Mouse (Mus musculus): ENCODE results near the gene Nelfb. TPM values are rescaled to one million over a fixed set of nuclear protein-coding genes. Genes with fewer than 3 reads are reported as not detected.

The Nelfb gene
- polyA plus RNA-seq, 1 experiment: 37.2 TPM

DNA sequence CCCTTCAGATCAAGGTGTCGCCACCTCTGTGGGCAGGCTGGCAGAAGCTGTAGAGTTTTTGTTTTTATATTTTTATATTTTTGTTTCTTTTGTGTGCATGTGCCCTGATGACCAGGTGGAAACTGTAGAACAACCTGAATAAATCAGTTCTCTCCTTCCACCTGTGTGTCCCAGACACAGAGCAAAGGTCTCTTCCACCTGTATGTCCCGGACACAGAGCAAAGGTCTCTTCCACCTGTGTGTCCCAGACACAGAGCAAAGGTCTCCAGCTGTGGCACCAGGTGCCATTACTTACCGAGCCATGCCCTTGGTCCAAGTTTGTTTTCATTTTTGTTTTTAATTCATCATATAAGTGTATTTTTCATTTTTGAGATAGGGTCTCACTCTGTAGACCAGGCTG is 55.1 kb downstream of the Nelfb start:
- TF ChIP-seq CTCF (IDR thresholded peaks at IDR 0.05; ENCODE audit: extremely low read depth, insufficient read length, insufficient replicate concordance, low read depth, low read length) (no peak), POLR2A (IDR thresholded peaks at IDR 0.05; ENCODE audit: low read depth, low read length) (no peak)
- Histone ChIP-seq H3K4me3 (ENCODE audit: low read depth, low read length) (no peak overlapping the region), H3K36me3 (ENCODE audit: control insufficient read depth, insufficient read depth, low read length) (no peaks in the 10 kb centered on the region), H3K27ac (ENCODE audit: insufficient read depth, low read depth, low read length) (peak overlapping the region; percentile 70), H3K27me3 (ENCODE audit: control insufficient read depth, insufficient read depth, low read length) (no peaks in the 10 kb centered on the region), H3K4me1 (ENCODE audit: control insufficient read depth, insufficient read depth, insufficient read length, low read length) (peaks cover 9% of the 10 kb centered on the region)
- WGBS: 43% methylated on average over 3 of the region's 3 CpGs

DNA sequence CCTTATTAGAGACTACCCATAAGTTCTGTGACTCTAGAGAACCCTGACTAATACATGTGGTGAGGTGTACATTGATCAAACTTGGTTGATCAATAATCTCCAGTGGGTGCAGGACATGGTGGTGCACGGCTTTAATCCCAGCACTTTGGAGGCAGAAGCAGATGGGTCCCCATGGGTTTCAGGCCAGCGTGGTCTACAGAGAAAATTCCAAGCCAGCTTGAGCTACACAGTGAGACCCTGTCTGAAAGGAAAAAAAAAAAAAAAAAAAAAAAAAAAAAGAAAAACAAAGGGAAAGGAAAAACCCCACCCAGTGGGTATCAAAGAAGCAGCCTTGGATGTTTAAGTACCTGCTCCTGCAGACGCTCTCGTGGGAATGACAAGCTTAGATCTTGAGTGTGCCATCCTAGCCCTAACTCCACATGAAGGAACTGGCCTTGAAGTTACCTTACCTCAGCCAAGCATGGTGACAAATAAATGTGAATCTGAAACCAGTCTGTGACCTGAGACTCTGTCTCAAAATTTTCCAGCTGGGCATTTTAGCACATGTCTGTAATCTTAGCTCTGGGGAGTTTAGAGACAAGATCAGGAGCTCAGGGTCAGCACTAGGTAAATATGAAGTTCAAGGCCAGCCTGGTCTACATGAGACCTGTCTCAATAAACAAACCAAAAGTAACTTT is 59.9 kb downstream of the Nelfb start:
- peaks cover 25% of the 10 kb centered on the region for H3K4me1 ChIP-seq (ENCODE audit: control insufficient read depth, insufficient read depth, insufficient read length, low read length)
- H3K4me3 ChIP-seq (ENCODE audit: low read depth, low read length): no peak overlapping the region
- no peaks in the 10 kb centered on the region for H3K36me3 ChIP-seq (ENCODE audit: control insufficient read depth, insufficient read depth, low read length)
- no peak for TF ChIP-seq POLR2A (IDR thresholded peaks at IDR 0.05; ENCODE audit: low read depth, low read length)
- TF ChIP-seq CTCF (IDR thresholded peaks at IDR 0.05; ENCODE audit: extremely low read depth, insufficient read length, insufficient replicate concordance, low read depth, low read length): no peak
- no peak overlapping the region for H3K27ac ChIP-seq (ENCODE audit: insufficient read depth, low read depth, low read length)
- WGBS: 83% methylated on average over 4 of the region's 4 CpGs
- H3K27me3 ChIP-seq (ENCODE audit: control insufficient read depth, insufficient read depth, low read length): no peaks in the 10 kb centered on the region

Other genes with a start within 250 kb of the Nelfb start
- gene Dph7, start 249.1 kb downstream of the Nelfb start, polyA plus RNA-seq (2012; rRNA removed): 4.1 and 7.1 TPM in 2 replicates
- 9.8 and 14.6 TPM in 2 replicates for gene Mrpl41, start 236.4 kb downstream of the Nelfb start, polyA plus RNA-seq (2012; rRNA removed)
- 7.4 and 20.5 TPM in 2 replicates for gene Pnpla7, start 235.5 kb downstream of the Nelfb start, polyA plus RNA-seq (2012; rRNA removed)
- 93.0 and 100 TPM in 2 replicates for gene Nsmf, start 157.1 kb downstream of the Nelfb start, polyA plus RNA-seq (2012; rRNA removed)
- 149 and 281 TPM in 2 replicates for gene Entpd8, start 131.2 kb downstream of the Nelfb start, polyA plus RNA-seq (2012; rRNA removed)
- 14.1 and 15.5 TPM in 2 replicates for gene Noxa1, start 116.3 kb downstream of the Nelfb start, polyA plus RNA-seq (2012; rRNA removed)
- gene Nrarp, start 30.7 kb downstream of the Nelfb start, polyA plus RNA-seq (2012; rRNA removed): 24.4 and 39.0 TPM in 2 replicates
- 37.3 and 49.3 TPM in 2 replicates for gene Tor4a, start 14.6 kb downstream of the Nelfb start, polyA plus RNA-seq (2012; rRNA removed)
- gene Stpg3, start 3.1 kb upstream of the Nelfb start, polyA plus RNA-seq (2012; rRNA removed): not detected in 2 replicates
- 0.10 TPM in 1 of 2 replicates, not detected in the other for gene Fam166a, start 7.3 kb upstream of the Nelfb start, polyA plus RNA-seq (2012; rRNA removed)
- 481 and 881 TPM in 2 replicates for gene Tubb4b, start 13.2 kb upstream of the Nelfb start, polyA plus RNA-seq (2012; rRNA removed)
- gene Slc34a3, start 22.9 kb upstream of the Nelfb start, polyA plus RNA-seq (2012; rRNA removed): 0.05 and 5.6 TPM in 2 replicates
- 0.10 TPM in 1 of 2 replicates, not detected in the other for gene Rnf224, start 25.3 kb upstream of the Nelfb start, polyA plus RNA-seq (2012; rRNA removed)
- 7.3 and 145 TPM in 2 replicates for gene Rnf208, start 30.8 kb upstream of the Nelfb start, polyA plus RNA-seq (2012; rRNA removed)
- gene Cysrt1, start 31.0 kb upstream of the Nelfb start, polyA plus RNA-seq (2012; rRNA removed): 1.7 and 10.7 TPM in 2 replicates
- gene AL732309.1, start 35.4 kb upstream of the Nelfb start, polyA plus RNA-seq (2012; rRNA removed): 15.3 and 45.8 TPM in 2 replicates
- 29.8 and 51.5 TPM in 2 replicates for gene Tmem203, start 44.0 kb upstream of the Nelfb start, polyA plus RNA-seq (2012; rRNA removed)
- 183 and 436 TPM in 2 replicates for gene Tprn, start 51.1 kb upstream of the Nelfb start, polyA plus RNA-seq (2012; rRNA removed)
- 40.7 and 55.9 TPM in 2 replicates for gene Ssna1, start 60.9 kb upstream of the Nelfb start, polyA plus RNA-seq (2012; rRNA removed)
- 31.0 and 71.6 TPM in 2 replicates for gene Anapc2, start 61.0 kb upstream of the Nelfb start, polyA plus RNA-seq (2012; rRNA removed)
- not detected in 2 replicates for gene Tmem210, start 76.7 kb upstream of the Nelfb start, polyA plus RNA-seq (2012; rRNA removed)
- 49.7 and 138 TPM in 2 replicates for gene Lrrc26, start 78.4 kb upstream of the Nelfb start, polyA plus RNA-seq (2012; rRNA removed)
- 0.34 and 0.63 TPM in 2 replicates for gene Grin1, start 107.7 kb upstream of the Nelfb start, polyA plus RNA-seq (2012; rRNA removed)
- 11.1 and 20.5 TPM in 2 replicates for gene Man1b1, start 120.8 kb upstream of the Nelfb start, polyA plus RNA-seq (2012; rRNA removed)
- gene Dpp7, start 144.9 kb upstream of the Nelfb start, polyA plus RNA-seq (2012; rRNA removed): 12.5 and 24.4 TPM in 2 replicates
- 130 and 360 TPM in 2 replicates for gene Uap1l1, start 154.2 kb upstream of the Nelfb start, polyA plus RNA-seq (2012; rRNA removed)
- gene Sapcd2, start 160.8 kb upstream of the Nelfb start, polyA plus RNA-seq (2012; rRNA removed): 15.4 and 28.8 TPM in 2 replicates
- gene Entpd2, start 184.4 kb upstream of the Nelfb start, polyA plus RNA-seq (2012; rRNA removed): 25.8 and 50.7 TPM in 2 replicates
- 103 and 117 TPM in 2 replicates for gene Npdc1, start 187.9 kb upstream of the Nelfb start, polyA plus RNA-seq (2012; rRNA removed)
- gene Fut7, start 211.8 kb upstream of the Nelfb start, polyA plus RNA-seq (2012; rRNA removed): 0.68 and 0.76 TPM in 2 replicates
- 15.0 and 18.5 TPM in 2 replicates for gene Abca2, start 217.2 kb upstream of the Nelfb start, polyA plus RNA-seq (2012; rRNA removed)
- 0.38 and 12.0 TPM in 2 replicates for gene Clic3, start 245.3 kb upstream of the Nelfb start, polyA plus RNA-seq (2012; rRNA removed)
- gene Paxx, start 249.6 kb upstream of the Nelfb start, polyA plus RNA-seq (2012; rRNA removed): 48.6 and 62.7 TPM in 2 replicates